Mouse (Mus musculus): ENCODE measurements around the gene Tdrd9. TPM values are rescaled to one million over a fixed set of nuclear protein-coding genes. Genes with fewer than 3 reads are reported as not detected.
A peak's percentile ranks its signal among the peaks of the same experiment; 100 is the strongest.
"Not testable (repeated sequence)": the region's sequence is repeated elsewhere in the genome, so short reads cannot be mapped to it uniquely, and the experiment has no call there.

The Tdrd9 gene
- total RNA-seq, 2 experiments from 2014 or later, result 0.34 to 0.56 TPM

DNA sequence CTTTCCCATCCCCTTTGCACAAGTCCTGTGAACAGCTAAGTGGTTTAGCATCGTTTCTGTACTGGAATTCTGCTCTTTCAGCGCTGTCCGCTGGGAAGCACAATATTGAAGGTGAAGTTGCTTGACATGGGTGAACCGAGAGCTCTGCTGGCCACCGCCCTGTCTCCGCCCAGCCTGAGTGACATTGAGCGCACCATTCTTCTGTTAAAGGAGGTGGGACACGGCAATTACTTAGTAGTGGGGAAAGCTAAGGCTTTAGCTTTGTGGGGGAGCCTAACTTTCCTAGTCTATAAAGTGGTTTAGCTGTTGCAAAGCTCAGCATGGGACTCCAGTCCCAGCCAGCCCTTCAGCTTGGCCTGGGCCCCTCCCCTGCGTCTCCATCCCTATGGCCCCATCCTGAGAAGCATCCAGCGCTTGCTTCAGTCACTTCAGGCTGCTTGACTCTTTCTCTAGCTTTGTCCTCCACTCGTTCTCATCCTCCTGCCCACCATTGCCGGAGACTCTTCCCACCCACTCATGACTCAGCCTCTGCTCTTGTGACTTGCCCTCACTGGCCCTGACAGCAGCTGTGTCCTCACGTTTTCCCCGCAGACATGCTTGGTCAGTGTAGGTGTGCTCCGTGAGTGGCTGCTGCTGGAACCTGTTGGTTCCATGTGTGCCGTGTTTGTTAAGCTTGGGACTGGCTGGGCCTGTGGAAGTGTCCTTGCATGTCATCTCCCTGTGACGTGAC is 53.4 kb downstream of the Tdrd9 start:
- intact Hi-C loops (cut with DNase I), result no loop called here
- no peak for DNase-seq

DNA sequence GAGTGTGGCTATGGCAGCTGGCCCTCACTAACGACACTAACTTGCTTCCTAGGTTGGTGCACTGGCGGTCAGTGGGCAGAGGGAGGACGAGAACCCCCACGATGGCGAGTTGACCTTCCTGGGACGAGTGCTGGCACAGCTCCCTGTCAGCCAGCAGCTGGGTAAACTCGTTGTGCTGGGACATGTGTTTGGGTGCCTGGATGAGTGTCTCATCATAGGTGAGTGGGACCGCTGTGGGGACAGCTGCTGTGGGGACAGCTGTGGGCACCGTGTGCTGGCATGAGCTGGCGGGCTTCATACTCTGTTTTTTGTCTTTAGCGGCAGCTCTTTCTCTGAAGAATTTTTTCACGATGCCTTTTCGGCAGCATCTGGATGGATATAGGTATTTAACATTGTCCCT is 54.1 kb downstream of the Tdrd9 start:
- intact Hi-C loops (cut with DNase I), result no loop called here
- DNase-seq, result no peak

DNA sequence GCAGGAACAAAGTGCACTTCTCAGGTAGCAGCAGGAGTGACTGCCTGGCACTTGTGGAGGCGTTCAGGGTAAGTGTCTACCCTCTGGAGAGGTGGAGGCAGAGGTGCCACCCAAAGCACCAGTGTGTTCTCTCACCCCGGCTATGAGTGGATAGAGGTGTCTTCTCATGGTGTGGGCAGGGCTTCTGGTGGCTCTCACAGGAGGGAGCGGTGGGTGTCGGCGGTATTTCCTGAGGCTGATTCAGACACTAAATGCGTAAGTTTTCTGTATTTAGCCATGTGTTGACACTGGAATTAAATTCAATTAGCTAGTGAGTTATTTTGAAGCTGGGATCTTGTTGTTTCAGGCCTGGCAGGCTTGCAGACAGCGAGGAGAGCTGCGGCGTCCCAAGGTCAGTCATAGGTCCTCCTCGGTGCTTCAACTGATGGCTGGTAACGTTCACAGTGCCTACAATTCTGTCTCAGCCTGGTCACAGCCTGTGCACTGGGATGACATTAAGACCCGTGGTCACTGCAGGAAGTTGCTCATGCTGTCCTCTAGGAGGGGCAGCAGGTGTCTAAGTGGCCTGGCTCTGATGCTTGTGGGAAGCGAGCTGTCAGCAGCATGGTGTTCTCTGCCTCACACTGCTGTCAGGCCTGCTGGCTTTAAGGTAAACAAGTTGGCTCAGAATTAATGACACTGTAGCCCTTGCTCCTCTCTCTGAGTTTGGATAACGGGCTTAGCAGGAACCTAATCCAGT is 54.7 kb downstream of the Tdrd9 start:
- intact Hi-C loops (cut with DNase I), result no loop called here
- DNase-seq, result no peak

DNA sequence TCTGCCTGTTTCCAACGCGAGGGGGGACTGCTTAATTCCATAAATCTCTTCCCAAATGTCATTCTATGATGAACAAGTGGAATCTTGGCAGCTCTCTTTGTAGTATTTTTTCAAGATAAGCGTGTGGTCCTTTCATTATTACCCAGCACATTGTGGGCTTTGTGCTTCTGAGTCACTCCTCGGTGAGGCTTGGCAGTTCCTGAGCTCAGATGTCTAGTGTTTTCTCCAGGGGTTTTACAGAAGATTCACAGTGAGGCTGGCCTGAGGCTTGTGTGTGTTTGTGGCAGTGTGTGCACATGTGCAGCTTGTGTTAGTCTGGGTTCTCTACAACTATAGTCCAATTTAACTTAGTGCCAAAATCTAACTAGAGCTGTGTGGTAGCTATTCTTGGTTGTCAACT is 56.0 kb downstream of the Tdrd9 start:
- no peak for DNase-seq
- intact Hi-C loops (cut with DNase I), result no loop called here

DNA sequence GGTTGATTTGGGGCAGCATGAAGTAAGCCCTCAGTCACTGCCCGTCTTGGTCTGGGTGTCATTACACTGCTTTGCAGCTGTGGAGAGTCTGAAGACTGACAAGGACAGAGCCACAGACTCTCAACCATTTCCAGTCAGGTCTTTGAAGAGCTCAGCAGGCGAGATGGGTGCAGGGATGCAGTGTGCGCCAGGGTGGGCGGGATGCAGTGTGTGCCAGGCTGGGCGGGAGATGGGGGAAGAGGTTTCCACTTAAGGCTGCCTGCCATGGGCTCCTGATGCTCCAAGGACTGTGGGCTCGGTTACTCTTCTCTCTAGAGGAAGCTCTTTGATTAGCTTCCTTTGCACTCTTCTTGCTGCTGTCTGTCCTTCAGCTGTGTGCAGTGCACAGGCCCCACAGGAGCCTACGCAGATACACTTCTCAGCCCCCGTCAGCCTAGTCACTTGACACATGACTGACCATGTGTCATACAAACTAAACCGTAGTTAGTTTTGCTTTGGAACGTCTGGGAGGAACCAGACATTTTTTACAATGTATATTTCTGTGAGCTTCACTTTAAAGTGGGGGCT is 62.1 kb downstream of the Tdrd9 start:
- intact Hi-C loops (cut with DNase I), result no loop called here
- DNase-seq, result no peak

DNA sequence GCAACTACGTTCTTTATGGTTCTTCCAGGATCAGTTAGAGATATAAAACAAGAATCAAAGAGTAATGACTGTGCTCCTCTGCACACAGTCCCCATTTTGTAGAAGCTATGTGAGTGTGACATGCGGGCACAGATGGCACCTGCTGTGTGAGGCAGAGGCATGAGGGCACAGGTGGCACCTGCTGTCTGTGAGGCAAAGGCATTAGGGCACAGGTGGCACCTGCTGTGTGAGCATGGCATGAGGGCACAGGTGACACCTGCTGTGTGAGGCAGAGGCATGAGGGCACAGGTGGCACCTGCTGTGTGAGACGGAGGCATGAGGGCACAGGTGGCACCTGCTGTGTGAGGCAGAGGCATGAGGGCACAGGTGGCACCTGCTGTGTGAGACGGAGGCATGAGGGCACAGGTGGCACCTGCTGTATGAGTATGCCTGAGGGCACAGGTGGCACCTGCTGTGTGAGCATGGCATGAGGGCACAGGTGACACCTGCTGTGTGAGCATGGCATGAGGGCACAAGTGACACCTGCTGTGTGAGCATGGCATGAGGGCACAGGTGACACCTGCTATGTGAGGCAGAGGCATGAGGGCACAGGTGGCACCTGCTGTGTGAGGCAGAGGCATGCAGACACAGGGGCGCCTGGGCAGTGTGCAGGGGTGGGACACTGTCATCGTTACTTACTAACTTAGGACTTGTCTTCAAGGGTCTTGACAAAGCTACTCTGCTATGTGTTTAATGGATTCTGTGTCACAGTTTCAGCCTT is 64.2 kb downstream of the Tdrd9 start:
- intact Hi-C loops (cut with DNase I), result not testable (repeated sequence)
- DNase-seq, result peak; percentile 42

DNA sequence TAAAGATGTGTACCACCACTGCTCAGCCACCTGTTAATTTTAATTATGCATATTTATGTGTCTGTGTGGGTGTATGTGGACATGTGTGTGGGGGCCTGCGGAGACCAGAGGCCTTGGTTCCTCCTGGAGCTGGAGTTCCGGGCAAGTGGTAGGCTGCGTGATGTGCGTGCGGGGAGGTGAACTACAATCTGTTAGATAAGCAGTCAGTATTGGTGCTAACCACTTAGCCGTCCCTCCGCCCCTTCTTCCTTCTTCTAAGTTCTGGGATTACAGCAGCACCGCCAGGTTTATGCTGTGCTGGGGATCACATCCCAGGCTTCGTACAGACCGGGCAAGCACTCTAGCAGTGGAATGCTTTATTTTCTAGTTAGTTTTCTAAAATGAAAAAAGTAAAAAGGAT is 67.1 kb downstream of the Tdrd9 start:
- intact Hi-C loops (cut with DNase I), result no loop called here
- DNase-seq, result no peak

DNA sequence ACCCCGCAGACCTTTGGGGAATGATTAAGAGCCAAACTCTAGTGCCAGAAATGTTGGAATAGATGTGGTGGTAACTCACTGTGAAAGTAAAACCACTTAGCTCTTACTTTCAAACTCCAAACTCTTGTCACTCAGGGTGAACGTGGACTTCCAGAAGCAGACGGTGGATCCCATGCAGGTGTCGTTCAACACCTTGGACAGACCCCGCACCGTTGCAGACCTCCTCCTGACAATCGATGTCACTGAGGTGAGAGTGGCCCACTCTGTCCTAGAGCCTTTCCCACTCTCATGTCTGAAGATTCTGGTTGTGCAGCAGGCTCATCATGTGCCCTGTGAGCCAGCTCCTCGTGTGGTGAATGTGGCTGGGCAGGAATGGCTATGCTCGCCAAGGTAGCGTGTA is 67.8 kb downstream of the Tdrd9 start:
- intact Hi-C loops (cut with DNase I), result no loop called here

DNA sequence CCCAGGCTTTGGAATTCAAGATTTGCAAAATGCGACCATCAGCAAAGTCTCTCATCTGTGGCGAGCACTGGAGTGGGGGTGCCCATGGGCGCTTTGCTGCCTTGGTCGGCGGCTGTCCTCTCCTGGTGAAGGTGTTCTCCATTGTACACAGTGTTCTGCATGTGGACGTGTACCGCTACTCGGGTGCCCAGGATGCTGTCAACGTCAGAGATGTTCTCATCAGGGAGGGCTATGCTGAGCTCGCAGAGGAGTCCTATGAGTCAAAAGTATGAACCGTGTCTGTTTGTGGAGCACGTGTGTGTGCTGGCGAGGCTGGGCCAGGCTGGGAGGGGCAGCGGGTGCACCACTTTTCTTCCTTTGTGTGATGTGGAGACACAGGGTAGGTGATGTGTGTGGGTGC is 71.3 kb downstream of the Tdrd9 start:
- intact Hi-C loops (cut with DNase I), result no loop called here

More for the DNA sequence above, 67.8 kb downstream of the Tdrd9 start:
- DNase-seq, result no peak

DNA sequence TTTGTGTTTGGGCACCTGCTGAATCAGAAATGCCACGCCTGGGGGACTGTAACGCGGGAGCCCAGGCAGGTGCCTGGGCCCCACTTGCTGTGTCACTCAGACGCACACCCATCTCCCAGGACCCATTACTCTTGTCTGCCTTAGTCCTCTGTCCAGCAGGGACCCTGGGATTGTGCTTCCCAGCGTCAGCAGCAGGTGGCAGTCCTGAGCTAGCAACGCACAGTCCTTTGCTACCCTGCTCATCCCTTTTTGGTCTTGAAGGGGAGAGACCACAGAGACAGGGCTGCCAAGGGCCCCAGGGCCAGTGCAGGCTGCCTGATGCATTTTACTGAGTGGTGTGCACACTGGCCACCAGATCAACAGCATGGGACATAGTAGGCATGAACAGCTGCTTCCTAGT is 106.3 kb downstream of the Tdrd9 start:
- intact Hi-C loops (cut with DNase I), result no loop called here
- DNase-seq, result peak; percentile 80

More for the DNA sequence above, 71.3 kb downstream of the Tdrd9 start:
- DNase-seq, result no peak

DNA sequence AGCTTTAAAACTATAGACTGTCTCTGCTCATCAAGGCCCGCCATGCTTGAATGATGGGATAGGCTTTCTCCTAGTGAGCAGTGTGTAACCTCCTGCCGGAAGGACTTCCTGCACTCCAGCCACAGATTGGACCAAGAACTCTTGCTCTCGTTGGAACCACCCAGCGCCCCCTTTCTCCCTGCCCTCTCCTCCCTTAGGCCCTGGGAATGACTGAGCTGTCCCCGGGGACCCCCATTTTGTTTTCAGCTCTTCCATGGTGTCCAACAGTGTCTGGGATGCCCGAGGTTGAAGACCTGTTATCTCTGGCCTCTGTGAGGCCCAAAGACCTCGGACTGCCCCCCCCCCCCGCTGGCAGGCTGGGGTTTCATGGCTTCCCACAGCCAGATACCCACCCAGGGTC is 108.6 kb downstream of the Tdrd9 start:
- intact Hi-C loops (cut with DNase I), result no loop called here

DNA sequence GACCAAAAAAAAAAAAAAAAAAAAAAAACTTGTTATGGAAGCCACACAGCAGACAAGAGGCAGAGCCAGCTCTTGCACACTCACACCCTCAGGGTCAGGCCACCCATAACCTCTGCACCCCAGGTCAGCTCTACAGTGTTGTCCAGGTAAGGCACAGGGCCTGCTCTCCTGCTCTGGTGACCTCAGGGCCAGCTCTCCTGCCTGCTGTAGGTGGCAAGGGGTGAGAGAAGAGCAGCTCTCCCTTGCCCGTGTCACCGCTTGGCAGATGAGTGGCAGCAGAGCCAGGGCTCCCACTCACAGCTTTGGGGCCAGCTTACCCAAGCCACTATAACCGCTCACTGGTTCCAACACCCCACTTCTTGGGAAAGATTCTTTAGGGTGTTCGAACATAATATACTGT is 109.6 kb downstream of the Tdrd9 start:
- intact Hi-C loops (cut with DNase I), result no loop called here

More for the DNA sequence above, 108.6 kb downstream of the Tdrd9 start:
- DNase-seq, result no peak

DNA sequence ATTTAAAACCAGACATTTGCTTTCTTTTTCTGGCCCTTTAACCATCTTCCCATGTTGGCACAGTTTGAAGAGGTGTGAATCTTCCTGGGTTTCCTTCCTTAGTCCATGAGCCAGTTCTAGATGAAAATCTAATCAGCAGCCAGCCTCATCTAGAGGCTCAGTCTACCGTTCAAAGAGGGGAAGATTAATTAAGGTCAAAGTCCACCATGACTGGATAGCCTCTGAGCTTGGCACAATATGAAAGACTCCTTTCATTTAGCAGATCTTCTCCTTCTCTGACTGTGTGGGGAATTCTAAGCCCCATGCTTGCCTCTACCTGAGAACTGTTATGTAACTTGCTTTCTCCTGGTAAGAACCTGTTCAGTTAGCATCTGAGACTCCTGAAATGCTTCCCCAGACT is 110.9 kb downstream of the Tdrd9 start:
- intact Hi-C loops (cut with DNase I), result no loop called here

More for the DNA sequence above, 109.6 kb downstream of the Tdrd9 start:
- no peak for DNase-seq

DNA sequence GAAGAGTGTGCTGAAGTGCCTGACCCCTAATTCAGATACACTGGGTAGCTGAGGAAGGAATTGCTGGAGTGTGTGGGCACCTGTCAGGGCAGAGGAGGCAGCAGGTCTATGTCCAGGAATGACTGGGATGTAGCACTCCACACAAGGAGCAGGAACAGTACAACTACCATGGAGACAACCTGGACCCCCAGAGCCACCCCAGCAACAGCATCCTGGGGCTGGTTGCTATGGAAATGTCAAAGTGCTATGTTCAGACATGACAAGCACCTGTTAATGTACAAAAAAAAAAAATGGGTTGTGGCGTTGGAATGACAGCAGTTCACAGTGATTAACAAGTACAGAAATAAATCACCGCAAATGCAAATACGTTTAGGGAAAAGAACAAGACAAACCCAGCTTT is 114.9 kb downstream of the Tdrd9 start:
- no peak for DNase-seq

More for the DNA sequence above, 110.9 kb downstream of the Tdrd9 start:
- DNase-seq, result no peak

DNA sequence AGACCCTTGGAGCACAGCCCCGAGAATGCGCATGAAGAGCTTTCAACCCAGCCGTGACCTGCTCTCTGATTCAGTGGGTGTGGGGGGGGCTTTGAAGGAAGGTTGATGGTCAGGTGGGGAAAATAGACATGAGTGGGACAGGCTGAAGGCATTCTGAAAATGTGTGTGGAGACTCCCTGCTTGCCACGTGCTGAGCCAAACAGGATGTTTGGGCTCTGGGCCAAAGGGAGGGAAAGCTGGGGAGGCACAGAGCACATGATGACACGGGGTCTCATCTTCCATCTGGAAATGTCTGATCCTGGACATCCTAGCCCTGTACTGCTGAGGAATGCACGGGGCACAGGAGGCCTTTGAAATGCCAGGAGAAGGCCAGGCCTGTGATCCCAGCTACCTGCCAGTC is 115.4 kb downstream of the Tdrd9 start:
- intact Hi-C loops (cut with DNase I), result no loop called here

More for the DNA sequence above, 114.9 kb downstream of the Tdrd9 start:
- intact Hi-C loops (cut with DNase I), result no loop called here

DNA sequence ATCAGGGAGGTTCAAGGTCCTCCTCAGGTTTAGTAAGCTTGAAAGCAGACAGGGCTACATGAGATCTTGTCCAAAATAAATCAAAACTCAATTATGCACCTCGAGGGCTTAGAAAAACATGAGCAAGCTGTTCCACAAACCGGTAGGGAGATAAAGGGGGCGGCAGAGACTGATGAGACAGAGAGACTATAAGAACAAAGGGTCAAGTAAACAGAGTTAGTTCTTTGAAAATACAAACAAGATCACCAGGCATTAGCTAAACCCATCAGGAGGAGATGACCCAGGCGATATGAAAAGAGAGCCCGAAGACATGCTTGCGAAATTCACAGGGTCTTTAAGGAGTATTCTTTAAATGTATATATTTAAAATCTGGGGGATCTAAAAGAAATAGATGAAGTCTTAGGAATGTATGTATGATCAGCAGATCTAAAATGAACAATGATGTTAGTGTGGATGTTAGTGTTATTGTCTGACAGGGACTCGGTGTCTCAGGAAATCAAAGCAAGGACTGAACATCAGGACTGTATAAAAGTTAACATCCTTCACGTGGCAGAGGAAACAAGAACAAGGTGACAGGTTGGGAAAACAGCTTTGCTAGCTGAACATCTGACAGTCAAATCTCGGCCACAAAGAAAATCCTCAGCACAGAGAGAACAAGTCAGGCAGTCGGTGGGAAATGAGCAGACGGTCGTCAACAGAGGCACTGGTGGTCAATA is 117.4 kb downstream of the Tdrd9 start:
- DNase-seq, result no peak
- intact Hi-C loops (cut with DNase I), result no loop called here

More for the DNA sequence above, 115.4 kb downstream of the Tdrd9 start:
- no peak for DNase-seq

DNA sequence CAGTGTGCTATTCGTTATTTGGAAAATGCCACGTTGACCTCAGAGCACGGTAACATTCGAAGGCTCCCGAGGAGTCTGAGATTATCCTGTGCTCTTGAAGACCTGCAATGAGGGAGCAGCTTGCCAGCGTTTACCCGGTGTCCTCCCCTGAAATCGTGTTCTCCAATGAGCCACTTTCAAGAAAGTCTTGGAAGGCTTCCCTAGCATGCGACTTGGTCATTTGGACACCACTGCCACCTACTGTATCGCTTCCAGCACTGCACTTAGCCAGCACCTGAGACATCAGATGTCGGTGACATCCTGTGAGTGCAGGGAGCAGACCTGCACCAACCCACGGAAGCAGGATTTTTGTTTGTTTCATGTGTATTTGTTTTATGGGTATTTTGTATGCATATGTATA is 119.7 kb downstream of the Tdrd9 start:
- intact Hi-C loops (cut with DNase I), result loop anchor here (10.0 kb wide), 1 partner anchor 216 kb away; no protein-coding TSS in a partner anchor
- peak; percentile 71 for DNase-seq

DNA sequence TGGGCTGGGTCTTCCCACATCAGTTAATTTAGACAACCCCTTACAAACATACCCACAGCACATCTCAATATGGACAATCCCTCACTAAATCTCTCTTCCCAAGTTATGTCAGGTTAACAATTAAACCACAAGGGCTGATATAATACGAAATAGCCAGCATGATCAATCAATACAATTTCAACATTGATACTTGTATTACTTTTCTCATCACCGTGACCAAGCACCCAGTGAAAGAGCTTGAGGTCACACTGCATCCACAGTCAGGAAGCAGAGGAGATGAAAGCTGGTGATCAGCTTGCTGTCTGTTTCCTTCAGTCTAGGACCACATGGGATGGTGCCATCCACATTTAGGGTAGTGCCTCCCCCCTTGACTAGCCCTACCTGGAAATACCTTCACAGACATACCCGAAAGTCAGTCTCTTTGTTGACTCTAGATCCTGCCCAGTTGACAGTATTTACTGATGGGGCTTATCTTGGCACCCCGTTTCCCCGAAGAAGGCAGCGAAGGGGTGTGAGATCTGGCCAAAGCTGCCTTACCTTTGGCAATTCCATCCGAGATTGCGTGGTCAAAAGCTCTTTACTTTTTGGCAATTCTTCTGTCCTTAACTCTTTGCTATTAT is 123.0 kb downstream of the Tdrd9 start:
- DNase-seq, result no peak
- intact Hi-C loops (cut with DNase I), result loop anchor here (10.0 kb wide), 1 partner anchor 220 kb away; no protein-coding TSS in a partner anchor

DNA sequence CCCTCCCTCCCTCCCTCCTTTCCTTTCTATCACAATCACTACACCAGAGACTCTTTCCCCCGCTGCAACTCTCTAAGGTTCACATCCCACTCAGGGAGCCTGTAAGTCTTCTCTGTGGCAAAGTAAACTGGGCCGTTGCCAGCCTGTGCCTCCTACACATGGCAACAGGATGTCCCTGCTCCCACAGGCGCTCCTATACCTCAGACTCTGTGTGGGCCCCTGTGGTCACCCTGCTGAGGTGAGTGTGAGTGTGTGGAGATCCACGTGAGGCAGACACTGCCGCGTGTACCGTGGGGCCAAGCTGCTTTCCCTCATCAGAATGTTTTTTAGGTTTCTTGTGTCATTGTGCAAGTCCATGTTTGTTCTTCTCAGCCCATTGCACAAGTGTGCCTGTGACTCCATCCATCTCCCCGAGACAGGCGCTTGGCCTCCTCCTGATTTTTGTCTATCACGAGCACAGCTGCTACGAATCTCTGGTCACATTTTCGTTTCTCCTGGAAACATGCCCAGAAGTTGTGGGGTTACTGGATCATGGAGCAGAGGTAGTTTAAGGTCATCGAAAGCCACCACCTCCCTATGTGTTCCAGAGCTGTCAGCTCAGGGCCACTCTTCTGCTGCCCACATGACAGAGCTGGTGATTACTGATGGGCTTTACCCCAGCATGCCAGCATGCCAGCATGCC is 124.8 kb downstream of the Tdrd9 start:
- intact Hi-C loops (cut with DNase I), result loop anchor here (10.0 kb wide), 1 partner anchor 221 kb away; no protein-coding TSS in a partner anchor
- DNase-seq, result no peak
